Mouse (Mus musculus) layer of hippocampus, adult 9-10 months (tissue): ENCODE data around the gene Aftph.
"Not testable (repeated sequence)": the region's sequence is repeated elsewhere in the genome, so short reads cannot be mapped to it uniquely, and the experiment has no call there.

ENCODE experiments used
- DNase-seq: peaks from one replicate; pipeline ENCODE4 v3.0.0; 2022; ENCODE audit warnings: low spot score

Gene Aftph

DNA sequence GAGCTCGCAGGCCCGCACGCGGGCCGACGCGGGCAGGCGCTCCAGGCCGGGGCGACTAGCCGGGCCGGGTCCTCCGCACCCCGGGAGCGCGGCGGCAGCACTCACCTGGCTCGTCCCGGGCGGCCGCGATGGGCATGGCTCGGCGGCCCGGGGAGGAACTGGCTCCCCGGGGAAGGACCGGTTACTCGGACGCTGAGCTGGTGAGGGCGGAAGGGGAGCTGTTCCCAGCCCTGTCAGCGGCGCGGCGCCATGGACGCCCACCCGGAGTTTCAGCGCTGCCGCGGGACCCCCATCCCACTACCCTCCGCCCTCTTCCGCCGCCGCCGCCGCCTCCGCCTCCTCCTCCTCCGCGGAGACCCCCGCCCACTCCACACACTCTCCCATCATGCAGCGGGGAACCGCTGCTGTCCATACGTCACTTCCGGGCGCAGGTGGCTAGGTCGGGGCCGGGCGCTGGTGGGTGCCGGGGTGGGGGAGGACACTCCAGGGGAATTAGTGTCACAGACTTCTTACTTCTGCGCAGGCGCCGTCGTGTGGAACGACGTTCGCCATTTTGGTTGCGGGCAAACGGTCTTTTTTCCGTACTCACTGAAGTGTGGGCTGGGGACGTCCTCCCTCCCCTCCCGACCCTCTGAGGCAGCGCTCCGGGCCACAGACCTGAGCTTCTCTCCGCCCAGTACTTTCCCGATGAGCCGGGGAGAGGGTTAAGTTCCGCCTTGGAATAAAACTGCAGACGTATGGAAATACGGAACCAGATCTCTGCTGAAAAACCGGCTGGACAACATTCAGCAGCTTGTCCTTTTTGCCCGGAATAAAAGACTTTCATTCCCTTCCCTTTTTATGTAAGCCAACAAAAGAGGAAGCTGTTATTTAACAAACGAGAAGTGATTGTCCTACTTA is at the start of gene Aftph:
TSS of gene Aftph (minus strand) at position 389 of the 900 bp plus-strand sequence.
- DNase-seq: peak; percentile 89

DNA sequence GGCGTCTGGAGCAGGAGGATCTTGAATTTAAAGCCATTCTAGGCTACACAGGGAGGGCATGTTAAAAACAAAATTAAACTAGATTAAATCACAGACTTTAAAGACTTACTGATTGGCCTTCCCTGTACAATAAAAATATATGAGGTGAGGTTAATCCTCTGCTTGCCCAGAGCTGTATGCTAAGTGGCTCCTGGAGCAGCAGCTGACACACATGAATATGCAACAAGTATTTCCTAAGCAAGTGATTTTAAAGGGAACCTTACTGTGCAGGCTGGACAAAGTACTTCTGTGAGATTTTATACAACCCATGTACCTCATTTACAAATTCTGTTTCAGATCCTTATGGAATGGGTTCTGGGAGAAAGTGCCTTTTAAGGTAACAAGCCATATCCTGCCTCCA is 47.6 kb upstream of the Aftph start:
- no peak for DNase-seq

DNA sequence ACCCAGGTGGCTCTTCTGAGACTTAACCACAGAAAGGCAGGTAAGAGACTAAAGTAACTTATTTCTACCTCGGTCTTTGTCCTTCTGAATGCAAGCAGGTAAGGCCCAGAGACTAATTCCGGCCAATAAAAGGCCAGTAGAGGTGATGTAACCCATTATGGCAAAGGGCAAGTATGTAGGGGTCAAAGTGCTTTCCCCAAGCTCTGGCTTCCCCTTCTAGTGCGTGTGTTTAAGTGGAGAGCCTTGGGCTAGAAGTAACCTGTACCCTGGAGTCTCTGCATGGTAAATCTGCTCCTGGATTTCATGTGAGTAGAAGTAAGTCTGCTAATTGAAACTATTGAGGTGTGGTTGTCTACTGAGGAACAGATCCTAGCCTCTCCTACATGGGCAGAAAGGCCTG is 46.7 kb upstream of the Aftph start:
- DNase-seq: no peak

DNA sequence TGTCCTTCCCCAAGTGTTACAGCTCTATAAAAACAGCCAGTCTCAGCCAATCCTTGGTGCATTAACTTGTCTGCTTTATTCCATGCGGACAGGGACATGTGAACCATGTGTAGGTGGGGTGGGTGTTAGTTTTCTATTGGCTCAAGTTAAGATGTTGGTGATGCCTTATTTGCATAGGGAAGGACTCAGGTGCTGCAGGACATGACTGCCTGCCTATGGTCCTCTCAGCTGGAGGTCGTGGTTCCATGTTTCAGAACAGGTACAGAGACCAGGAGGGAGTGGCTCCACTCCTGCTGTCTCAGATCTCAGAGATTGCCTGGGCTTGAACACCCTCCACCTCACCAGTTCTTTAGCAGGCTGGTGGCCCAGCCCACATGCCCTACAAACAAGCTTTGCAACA is 44.8 kb upstream of the Aftph start:
- no peak for DNase-seq

DNA sequence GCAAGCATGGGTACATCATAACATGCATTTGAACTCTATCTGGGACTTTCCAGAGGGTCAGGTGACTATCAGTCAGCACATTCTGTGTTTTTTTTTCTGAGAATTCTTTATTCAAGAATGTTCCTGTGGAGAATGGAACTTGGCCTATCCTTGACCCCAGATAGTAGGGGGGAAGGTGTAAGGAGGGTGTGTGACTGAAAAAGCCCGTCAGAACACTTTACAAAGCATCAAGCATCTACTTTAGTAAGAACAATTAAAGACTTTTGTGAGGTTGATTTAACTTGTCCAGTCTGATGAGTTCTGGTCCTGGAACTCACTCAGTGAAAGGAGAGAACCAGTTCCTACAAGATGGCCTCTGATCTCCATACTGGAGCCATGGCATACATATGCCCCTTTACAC is 43.8 kb upstream of the Aftph start:
- DNase-seq: no peak

DNA sequence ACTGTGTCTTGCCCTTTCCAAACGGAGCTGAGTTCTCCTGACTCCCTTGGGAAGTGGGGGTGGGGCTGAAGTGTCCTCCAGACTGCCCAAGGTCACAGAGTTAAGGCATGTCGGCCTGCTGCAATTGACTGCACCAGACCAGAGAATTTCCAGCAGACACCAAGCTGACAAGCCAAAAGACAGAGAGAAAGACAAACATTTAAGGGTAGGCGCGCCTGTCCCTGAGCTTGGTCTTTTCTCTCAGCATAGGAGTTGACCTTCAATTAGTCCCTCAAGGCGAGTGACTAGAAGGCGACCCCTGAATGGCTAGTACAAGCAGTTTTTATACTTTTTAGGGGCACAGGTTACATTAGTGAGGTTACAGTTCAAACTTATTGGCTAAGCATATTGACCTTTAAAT is 43.4 kb upstream of the Aftph start:
- no peak for DNase-seq

DNA sequence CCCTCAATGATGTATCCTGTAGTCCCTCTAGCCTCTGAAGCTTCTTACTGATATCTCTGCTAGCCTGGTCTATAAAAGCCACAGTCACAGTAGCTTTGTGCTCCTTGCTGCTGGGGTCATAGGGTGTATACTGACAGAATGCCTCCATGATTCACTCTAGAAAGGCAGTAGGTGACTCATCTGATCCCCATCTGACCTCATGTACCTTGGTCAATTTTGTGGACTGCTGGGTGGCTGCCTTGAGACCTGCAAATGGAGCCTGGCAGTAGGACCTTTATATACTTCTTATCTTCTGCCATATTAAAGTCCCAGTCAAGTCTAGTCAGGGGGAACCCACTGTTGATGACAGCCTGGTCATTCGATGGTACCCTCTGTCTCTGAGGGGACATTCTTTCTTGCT is 42.1 kb upstream of the Aftph start:
- no peak for DNase-seq

DNA sequence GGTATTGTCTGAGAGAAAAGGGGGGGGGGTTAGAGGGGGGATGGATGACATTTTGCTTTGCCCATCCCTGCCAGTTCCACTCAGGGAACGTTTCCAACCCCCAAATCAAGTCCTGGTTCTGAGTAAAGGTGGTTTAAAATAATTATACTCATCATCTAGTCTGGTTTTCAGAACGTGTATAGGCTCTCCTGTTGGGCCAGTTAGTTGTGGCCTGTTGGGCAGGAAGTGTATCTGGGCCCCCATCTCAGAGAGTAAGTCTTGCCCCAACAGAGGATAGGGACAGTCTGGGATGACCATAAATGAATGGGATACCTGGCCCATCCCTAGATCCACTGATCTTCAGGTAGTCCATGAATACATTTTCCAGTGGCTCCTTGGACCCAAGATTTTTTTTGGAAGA is 41.2 kb upstream of the Aftph start:
- no peak for DNase-seq

DNA sequence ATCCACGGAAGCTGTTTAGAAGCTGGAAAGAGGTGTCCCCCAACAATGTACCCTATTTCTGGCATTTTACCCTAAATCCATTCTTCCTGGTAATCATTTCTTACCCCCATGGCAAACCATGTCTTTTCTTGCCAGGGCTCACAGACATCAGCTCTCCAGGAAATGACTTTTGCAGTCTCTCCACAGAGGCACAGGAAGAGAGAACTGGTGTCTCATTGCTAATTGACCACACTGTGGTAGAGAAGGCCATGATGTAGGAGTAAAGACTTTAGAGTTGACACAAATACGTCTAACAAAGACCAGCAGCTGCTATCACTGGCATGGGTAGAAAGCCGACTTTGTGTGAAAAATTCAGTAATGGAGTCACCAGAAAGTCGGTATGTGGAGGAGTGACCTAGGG is 38.9 kb upstream of the Aftph start:
- DNase-seq: no peak

DNA sequence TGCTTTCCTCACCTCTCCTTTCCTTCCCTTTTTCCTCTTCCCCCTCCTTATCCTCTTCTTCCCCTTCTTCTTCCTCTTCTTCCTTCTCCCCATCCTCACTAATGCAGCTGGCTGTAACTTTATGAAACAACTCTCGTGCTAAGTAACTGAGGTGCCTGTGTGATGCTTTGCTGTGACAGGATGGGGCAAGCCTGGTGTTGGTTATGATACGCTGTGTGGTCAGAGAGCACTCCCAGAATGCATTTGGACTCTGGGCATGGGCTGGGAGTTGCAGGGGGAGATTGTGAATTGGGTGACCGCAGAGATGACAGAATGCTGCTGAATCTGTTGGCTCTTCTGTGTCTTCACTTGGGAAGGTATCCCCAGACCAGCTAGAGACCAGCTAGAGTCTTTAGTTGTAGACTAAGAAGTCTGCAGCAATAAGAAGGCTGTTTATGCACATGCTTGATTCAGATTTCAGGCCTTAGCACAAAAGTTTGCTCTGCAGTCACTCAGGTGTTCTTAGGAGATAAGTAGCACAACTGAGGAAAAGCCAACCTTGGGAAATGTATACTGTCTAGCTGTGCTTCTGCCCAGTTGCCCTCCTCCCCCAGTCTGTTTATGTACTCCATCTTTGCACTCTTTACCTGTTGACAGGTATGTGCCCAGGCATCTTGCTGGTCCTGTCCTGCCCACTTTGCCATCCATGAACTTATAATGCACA is 37.6 kb upstream of the Aftph start:
- DNase-seq: no peak

DNA sequence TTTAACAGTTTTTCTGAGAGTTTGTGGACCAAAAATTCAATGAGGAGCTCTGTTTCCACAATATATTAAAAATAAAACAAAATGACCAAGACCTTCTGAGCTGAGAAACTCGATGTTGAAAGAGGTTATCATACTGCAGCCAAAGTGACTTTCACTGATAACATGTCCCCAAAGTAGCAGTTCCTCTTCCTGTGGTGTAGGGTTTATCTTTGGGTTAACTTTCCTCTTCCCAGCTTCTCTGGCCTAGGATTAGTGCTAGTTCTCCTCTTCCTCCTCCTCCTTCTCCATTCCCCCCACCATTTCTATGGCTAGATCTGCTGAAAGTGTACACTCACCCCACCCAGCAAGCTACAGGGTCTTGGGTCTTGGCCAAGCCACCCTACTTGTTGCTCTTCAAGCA is 36.9 kb upstream of the Aftph start:
- no peak for DNase-seq

DNA sequence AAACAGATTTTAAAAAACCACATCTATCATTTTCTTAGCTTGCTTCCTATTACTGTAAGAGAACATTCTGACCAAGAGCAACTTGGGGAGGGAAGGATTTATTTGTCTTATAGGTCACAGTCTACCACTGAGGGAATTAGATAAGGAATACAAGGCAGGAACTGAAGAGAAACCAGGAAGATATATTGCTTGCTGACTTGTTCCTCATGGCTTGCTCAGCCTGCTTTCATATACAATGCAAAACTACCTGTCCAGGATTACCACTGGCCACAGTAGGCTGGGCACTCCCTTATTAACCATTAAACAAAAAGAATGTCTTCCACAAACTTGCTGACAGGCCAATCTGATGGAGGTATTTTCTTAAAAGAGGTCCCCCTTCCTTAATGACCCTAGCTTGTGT is 35.3 kb upstream of the Aftph start:
- DNase-seq: no peak

DNA sequence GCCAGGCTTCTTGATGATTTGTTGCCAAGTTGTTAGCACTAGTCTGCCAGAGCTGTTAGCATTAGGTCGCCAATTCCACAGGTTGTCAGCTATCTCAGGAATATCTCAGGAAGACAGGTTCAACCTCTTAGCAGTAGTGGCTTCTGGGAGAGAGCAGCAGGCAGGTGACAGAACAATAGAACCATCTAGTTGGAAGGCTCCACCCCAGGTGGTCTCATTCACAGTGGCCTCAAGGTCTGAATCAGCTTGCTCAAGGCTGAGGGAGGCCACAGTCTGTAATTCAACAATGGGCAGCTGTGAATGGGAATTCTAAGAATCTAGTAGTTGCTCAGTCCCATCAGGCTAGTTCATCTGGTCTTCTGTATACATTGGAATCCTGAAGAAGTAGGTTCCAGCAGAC is 31.3 kb upstream of the Aftph start:
- no peak for DNase-seq

DNA sequence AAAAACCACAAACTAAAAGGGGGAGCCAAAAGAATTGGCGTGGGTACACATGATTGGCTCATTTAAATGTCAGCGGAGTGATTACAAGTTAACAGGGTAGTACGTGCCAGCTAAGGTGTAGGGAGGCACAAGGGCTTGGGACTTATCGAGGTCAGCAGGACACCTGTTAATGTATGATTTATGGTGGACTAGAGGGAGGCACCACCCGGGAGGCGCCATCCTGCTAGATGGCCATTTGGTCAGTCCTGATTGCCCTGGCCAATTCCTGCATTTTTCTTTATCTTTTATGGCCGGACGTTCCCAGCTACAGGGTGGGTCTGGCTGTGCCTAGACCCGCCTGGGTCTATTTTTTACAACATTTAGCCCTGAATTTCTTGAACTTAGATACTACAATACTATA is 30.4 kb upstream of the Aftph start:
- DNase-seq: not testable (repeated sequence)

DNA sequence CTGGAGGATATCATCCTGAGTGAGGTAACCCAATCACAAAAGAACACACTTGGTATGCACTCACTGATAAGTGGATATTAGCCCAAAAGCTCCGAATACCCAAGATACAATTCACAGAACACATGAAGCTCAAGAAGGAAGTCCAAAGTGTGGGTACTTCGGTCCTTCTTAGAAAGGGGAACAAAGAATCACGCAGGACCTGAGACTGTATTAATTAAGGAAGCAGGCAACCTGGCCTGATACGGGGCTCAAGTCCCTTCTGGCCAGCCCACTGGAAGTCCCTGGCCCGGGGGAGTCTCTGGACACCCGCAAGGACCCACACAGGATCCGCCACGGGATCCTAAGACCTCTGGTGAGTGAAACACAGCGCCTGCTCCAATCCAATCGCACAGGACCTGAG is 20.6 kb upstream of the Aftph start:
- DNase-seq: not testable (repeated sequence)

DNA sequence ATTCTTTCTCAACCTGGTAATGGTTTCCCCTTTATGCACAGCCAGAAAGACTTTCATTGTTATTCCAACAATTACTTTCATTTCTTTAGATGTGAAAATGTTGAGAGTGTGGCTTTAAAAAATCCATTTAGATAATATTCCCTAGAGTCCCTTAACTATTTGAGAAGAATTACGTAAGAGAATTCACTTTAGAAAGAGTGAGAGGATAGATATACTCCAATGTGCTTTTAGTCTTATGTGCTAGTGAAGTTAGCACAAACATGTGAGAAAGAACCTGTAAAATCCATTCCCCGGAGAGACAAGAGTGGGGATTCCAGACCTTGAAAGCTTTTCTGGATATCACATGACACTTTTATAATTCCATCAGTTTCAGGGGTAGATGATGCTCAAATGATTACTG is 9.2 kb upstream of the Aftph start:
- no peak for DNase-seq

DNA sequence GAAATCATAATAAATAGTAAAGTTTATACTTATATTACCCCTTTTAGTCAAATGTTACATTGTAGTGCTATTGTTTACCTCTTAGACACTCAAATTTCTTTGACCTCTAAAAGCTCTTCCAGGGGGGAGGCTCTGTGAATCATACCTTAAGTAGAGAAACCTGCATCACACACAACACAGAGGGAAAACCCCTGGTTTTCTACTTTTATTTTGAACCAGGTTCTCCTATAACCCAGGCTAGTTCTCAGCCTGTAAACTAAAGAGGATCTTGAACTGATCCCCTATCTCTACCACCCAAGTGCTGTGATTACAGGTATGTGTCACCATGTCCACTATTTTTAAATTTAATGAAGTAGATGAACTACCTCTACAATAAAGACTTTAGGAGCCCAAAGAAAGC is 2.0 kb upstream of the Aftph start:
- no peak for DNase-seq

DNA sequence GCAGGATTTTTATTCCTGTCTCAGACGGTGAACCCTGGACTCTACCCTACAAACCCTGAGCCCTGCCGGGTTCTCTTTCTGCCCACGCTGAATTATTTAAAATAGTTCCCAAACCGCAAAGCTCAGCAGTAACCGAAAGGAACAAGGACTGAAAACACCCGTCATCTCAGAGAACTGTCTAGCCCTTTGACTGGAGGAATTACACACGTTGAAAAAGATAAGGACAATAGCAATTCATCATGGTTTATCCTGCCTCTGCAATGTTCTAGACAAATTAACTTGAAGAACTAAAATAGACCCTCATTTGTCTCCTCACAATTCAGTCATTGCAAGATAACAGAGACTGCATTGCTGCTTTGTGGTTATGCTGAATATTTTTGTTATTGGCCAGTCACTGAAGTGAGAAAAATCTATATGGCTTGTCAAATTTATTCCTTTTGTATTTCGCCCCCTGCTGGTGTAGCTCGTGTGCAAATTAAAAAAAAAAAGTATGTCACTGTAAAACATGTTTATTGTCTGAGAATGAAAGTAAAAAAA is 1.0 kb upstream of the Aftph start:
- DNase-seq: peak; percentile 73

DNA sequence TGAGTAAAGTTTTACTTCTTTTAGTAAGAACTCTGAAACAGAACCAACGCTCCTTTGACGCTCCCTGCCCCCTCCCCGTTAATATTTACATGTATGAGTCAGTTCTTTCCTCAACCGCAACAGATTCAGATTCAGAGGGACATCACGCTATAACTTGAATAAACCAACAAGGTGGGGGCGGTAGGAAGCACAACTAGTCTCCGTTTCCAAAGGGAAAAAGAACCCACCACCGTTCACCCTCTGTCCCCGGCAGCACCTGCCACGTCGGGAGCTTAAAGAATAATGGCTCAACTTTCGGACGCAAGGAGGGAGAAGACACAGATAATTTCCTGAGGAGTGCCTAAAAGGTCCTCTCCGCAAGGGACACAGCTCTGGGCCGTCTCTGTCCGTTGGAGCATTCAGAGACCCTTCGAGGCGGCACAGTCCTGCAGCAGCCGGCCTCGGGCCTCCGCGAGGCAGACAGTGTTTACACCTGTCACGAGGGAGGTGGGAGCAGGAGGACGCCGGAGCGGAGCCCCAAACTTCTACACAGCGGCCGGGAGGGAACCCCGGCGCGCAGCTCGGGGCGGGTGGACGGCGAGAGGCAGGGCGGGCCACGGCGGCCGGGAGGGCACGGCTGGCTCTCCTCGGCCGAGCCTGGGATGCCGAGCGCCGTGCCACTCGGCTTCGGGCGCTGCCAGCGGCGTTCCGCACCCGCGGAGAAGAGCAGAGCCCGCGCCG is 748 bp downstream of the Aftph start:
- DNase-seq: no peak

DNA sequence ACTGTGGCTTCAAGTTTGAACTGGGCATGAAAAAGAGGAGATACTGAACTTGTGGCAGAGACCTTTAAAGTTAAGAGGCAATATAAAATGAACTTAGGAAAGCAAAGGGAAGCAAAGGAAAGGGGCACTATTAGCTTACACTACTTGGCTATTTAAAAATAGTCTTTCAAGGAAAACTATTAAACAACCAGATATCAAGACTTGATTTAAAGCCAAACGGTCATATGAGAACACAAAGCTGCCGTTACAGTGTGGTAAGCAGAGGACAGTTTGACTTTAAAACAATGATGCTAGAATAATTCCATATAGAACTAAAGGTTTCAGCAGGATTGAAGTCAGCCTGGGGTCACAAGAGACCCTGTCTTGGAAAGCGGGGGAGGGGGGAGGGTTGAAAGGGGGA is 7.3 kb downstream of the Aftph start:
- DNase-seq: no peak

DNA sequence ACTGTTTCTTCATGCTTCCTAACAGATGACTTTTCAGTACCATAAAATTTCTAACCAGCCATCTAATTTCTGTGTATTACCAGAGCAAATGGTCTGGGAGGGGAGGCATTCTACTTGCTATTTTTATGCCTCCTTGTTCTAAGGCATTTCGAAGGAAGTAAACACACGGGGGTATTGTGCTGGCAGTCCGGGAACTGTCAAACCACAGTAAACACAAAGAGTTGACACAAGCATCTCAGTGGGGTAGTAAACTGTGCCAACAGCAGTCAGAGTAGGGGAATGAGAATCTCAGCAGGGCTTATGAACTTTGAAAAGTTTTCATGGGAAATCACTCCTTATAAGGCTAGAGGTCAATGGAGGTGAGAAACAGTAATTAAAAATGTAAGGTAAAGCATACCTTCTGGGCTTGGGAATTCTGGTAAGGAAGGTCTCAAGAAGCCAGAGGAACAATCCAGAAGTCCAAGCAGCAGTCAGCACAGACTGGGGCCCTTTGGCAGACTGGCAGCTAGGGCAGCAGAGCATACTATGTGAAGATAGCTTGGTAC is 7.8 kb downstream of the Aftph start:
- no peak for DNase-seq

DNA sequence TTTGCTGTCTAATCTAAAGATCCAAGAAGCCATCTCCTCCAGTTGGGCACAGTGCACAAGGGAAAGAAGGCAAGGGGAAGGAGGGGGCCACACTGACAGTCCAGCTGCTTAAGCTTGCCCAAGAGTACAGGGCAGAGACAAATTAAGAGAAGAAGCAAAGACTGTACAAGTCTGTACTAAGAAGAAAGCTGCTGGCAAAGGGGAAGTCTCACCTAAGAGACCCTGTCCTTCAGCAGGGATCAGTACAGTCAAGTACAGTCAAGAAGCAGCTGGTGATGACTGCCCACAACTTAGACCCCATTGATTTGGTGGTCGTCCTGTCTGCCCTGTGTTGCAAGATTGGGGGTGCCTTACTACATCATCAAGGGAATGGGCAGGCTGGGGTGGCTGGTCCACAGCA is 12.0 kb downstream of the Aftph start:
- no peak for DNase-seq
